Mouse (Mus musculus) liver, embryonic 11.5 days (tissue): Measurements from ENCODE around the gene Rps6kb1. TPM values are rescaled to one million over a fixed set of nuclear protein-coding genes. Genes with fewer than 3 reads are reported as not detected.
"Not testable (repeated sequence)": the region's sequence is repeated elsewhere in the genome, so short reads cannot be mapped to it uniquely, and the experiment has no call there.

Experiments used
- ATAC-seq: fragments of 200-750 bp; cut with Nextera tagmentation; replicated peaks from 2 replicates; pipeline ENCODE4 v1.8.0; 2017; ENCODE audit warnings: moderate number of reproducible peaks, mild to moderate bottlenecking, moderate TSS enrichment, moderate library complexity; ENCODE audit not compliant: low FRiP score
- DNase-seq: peaks from one replicate; pipeline ENCODE4 v3.0.0-alpha.2; 2017; ENCODE audit warnings: low spot score
- H3K27ac ChIP-seq: fragments of 300-500 bp; sonication (generic); 2 replicates; pipeline ENCODE4 v1.5.1; 2014; ENCODE audit warnings: mild to moderate bottlenecking, low read depth, low read length, control low read depth
- H3K27me3 ChIP-seq: fragments of 300-500 bp; sonication (generic); replicated peaks from 2 replicates; pipeline ENCODE4 v1.6.1; 2014; ENCODE audit warnings: low read length, mixed read lengths; ENCODE audit not compliant: control insufficient read depth, insufficient read depth
- H3K36me3 ChIP-seq: fragments of 300-500 bp; sonication (generic); 2 replicates; pipeline ENCODE4 v1.6.1; 2014; ENCODE audit warnings: mild to moderate bottlenecking, low read length, moderate library complexity, mixed read lengths; ENCODE audit not compliant: control insufficient read depth, insufficient read depth
- H3K4me1 ChIP-seq: fragments of 300-500 bp; sonication (generic); replicated peaks from 2 replicates; pipeline ENCODE4 v1.6.1; 2014; ENCODE audit warnings: low read length, mixed read lengths; ENCODE audit not compliant: control insufficient read depth, insufficient read depth
- H3K4me2 ChIP-seq: fragments of 300-500 bp; sonication (generic); 2 replicates; pipeline ENCODE4 v1.6.1; 2014; ENCODE audit warnings: mild to moderate bottlenecking, control low read depth, moderate library complexity
- H3K4me3 ChIP-seq: fragments of 300-500 bp; sonication (generic); 2 replicates; pipeline ENCODE4 v1.5.1; 2014; ENCODE audit warnings: low read depth, low read length, control low read depth
- H3K9ac ChIP-seq: fragments of 300-500 bp; sonication (generic); 2 replicates; pipeline ENCODE4 v1.6.1; 2014; ENCODE audit warnings: low read depth, low read length, control low read depth
- H3K9me3 ChIP-seq: fragments of 300-500 bp; sonication (generic); 2 replicates; pipeline ENCODE4 v1.6.1; 2016; ENCODE audit warnings: low read length, inconsistent platforms, mixed read lengths; ENCODE audit not compliant: control insufficient read depth
- WGBS: fragments of 180-500 bp; shearing (Covaris S2); extraction: QIAGEN DNeasy Blood & Tissue Kit; methylation state at CpG from one replicate; pipeline ENCODE4 v1.1.7; 2014; 5-methylcytosine and 5-hydroxymethylcytosine counted together
- polyA plus RNA-seq: library from polyadenylated mRNA; unstranded; fragments of >200 nt; fragmentation: Nextera tagmentation; extraction: Ambion mirVana; gene quantifications from 2 replicates; pipeline ENCODE4 v1.2.1, GENCODE M21; 2014

Rps6kb1 gene
- polyA plus RNA-seq, 1 experiment from 2014 or later, result 50.9 TPM

DNA sequence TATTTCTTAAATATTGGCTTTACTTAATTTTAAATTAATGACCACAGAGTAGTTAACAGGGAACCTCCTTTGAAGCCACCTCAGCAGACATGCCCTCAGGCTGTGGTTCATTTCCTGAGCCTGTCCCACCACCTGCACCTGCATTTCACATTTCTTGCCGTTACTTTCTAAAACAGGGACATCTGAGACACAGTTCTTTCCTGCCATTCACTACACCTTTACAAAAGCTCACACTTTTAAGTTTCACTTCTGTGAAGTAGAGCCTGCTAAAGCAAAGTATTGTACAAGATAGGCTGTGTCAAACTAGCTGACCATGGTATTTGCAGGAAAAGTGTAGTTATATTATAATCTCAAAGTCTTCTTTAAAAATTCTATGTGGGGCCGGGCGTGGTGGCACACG is 5.8 kb downstream of the Rps6kb1 start:
- Histone ChIP-seq H3K4me3 (no peak overlapping the region), H3K9me3 (no peaks in the 10 kb centered on the region), H3K9ac (no peak overlapping the region), H3K4me2 (no peak overlapping the region), H3K27ac (no peak overlapping the region), H3K4me1 (peaks cover 8% of the 10 kb centered on the region), H3K27me3 (no peaks in the 10 kb centered on the region), H3K36me3 (peaks cover 3% of the 10 kb centered on the region; the same call in 1 of the 2 replicates)
- no peak for DNase-seq
- no peak for ATAC-seq
- 89% methylated on average over 4 of the region's 4 CpGs for WGBS

DNA sequence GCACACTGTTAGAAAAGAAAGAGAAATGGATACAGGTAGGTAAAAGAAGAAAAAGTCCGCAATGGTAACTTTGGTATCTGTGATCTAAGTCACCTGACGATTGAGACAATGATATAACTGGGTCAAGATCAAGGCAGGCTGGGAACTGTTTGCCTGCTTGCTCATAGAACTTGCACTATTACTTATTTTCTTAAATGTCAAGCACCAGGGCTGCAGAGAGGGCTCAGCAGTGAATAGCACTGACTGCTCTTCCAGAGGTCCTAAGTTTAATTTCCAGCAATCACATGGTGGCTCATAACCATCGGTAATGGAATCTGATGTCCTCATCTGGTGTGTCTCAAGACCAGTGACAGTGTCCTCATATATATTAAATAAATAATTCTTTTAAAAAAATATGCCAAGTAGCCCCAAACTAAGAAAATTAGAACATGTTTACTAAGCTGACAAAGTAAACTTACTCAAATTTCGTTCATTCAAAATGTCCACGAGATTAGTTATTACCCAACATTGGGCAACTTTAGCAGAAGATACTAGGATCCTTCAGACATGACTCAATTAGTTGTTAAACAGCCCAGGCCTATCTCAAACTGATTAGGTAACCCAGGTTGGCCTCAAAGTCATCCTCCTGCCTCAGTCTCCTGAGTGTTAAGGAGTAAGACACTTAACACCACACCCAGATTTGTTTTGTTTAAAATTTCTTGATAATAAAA is 10.2 kb downstream of the Rps6kb1 start:
- no peak for DNase-seq
- Histone ChIP-seq H3K27ac (no peak overlapping the region), H3K27me3 (no peaks in the 10 kb centered on the region), H3K4me1 (no peaks in the 10 kb centered on the region), H3K9me3 (no peaks in the 10 kb centered on the region), H3K36me3 (peaks cover 9% of the 10 kb centered on the region), H3K4me2 (no peak overlapping the region), H3K4me3 (no peak overlapping the region), H3K9ac (no peak overlapping the region)
- no peak for ATAC-seq
- 90% methylated on average over 5 of the region's 5 CpGs for WGBS

DNA sequence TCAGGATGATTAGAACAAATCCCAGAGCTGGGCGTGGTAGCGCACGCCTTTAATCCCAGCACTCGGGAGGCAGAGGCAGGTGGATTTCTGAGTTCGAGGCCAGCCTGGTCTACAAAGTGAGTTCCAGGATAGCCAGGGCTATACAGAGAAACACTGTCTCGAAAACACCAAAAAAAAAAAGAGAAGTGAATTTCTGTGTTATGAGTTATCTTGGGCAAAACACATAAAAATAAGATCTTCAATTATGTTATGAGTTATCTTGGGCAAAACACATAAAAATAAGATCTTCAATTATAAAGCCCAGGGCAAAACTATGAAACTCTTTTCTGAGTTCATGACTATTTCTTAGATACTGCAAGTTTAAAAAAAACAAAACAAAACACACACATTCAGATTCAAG is 11.3 kb downstream of the Rps6kb1 start:
- not testable (repeated sequence) for ATAC-seq, H3K9me3 ChIP-seq, H3K4me1 ChIP-seq, H3K27me3 ChIP-seq, H3K4me2 ChIP-seq, H3K4me3 ChIP-seq, DNase-seq, H3K9ac ChIP-seq, H3K36me3 ChIP-seq, H3K27ac ChIP-seq
- WGBS, result 80% methylated on average over 6 of the region's 6 CpGs

DNA sequence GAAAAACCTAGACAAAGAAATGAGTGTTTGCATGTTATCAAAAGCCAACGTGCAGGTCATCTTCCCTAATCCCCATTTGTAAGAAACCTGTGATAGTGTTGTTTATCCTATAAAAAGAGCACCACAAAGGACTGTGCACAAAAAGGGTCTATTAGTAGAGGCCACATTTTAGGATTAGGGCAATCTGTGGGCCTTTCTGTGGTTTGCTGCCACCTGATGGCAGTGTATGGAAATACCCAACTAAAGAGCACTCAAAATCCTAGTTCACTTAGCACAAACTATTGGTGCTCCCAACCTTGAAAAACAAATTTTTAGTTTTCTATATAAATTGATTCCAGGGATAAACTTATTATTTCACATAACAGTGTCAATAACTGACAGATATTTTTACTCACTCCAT is 11.8 kb downstream of the Rps6kb1 start:
- DNase-seq (no peak), ATAC-seq (no peak)
- Histone ChIP-seq H3K9ac (no peak overlapping the region), H3K4me3 (no peak overlapping the region), H3K27me3 (no peaks in the 10 kb centered on the region), H3K36me3 (peaks cover 12% of the 10 kb centered on the region), H3K27ac (no peak overlapping the region), H3K4me1 (no peaks in the 10 kb centered on the region), H3K4me2 (no peak overlapping the region), H3K9me3 (no peaks in the 10 kb centered on the region)
- 80% methylated on average over 1 of the region's 1 CpGs for WGBS

GRCm38 (mm10) chr11:86527528-86527927 is 17.1 kb downstream of the Rps6kb1 start:
- ATAC-seq (no peak), DNase-seq (no peak)
- peaks cover 24% of the 10 kb centered on the region for H3K36me3 ChIP-seq
- H3K4me1 ChIP-seq, result no peaks in the 10 kb centered on the region
- H3K9ac ChIP-seq, result no peak overlapping the region
- 87% methylated on average over 4 of the region's 4 CpGs for WGBS
- no peaks in the 10 kb centered on the region for H3K9me3 ChIP-seq
- no peak overlapping the region for H3K4me2 ChIP-seq
- no peaks in the 10 kb centered on the region for H3K27me3 ChIP-seq
- no peak overlapping the region for H3K4me3 ChIP-seq
- no peak overlapping the region for H3K27ac ChIP-seq

GRCm38 (mm10) chr11:86519751-86520150 is 24.9 kb downstream of the Rps6kb1 start:
- Histone ChIP-seq H3K27ac (no peak overlapping the region), H3K4me3 (no peak overlapping the region), H3K27me3 (no peaks in the 10 kb centered on the region), H3K9ac (no peak overlapping the region), H3K9me3 (no peaks in the 10 kb centered on the region), H3K36me3 (peaks cover 35% of the 10 kb centered on the region), H3K4me2 (no peak overlapping the region), H3K4me1 (no peaks in the 10 kb centered on the region)
- 91% methylated on average over 7 of the region's 7 CpGs for WGBS
- DNase-seq (no peak), ATAC-seq (no peak)

- WGBS, result 95% methylated on average over 3 of the region's 3 CpGs
- Histone ChIP-seq H3K27me3 (no peaks in the 10 kb centered on the region), H3K4me1 (no peaks in the 10 kb centered on the region), H3K36me3 (peaks cover 31% of the 10 kb centered on the region), H3K27ac (no peak overlapping the region), H3K4me2 (no peak overlapping the region), H3K9me3 (no peaks in the 10 kb centered on the region), H3K9ac (no peak overlapping the region), H3K4me3 (no peak overlapping the region)
- ATAC-seq, result no peak
- no peak for DNase-seq
Observed at GRCm38 (mm10) chr11:86517229-86517628, 27.4 kb downstream of the Rps6kb1 start.

DNA sequence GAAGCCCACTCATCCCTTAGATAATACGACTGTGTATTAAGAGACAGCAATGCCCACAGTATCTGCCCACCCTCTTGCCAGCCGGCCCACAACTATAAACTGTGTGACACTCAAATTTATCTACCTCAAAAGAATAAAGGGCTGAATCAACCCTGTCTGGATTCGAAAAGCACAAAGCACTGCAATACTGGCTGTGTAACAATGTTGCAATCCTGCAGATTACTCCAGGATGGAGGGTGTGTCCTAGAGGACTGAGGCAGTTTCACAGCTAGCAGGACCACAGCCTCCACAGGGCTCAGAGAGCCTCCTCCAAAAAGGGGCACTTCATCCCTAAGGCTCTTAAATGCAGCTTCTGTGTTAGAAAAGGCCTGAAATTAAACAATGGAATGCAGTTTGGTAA is 28.0 kb downstream of the Rps6kb1 start:
- no peak overlapping the region for H3K4me3 ChIP-seq
- no peaks in the 10 kb centered on the region for H3K4me1 ChIP-seq
- ATAC-seq, result no peak
- no peaks in the 10 kb centered on the region for H3K27me3 ChIP-seq
- H3K9me3 ChIP-seq, result no peaks in the 10 kb centered on the region
- peaks cover 32% of the 10 kb centered on the region for H3K36me3 ChIP-seq
- no peak overlapping the region for H3K4me2 ChIP-seq
- no peak for DNase-seq
- H3K9ac ChIP-seq, result no peak overlapping the region
- H3K27ac ChIP-seq, result no peak overlapping the region
- WGBS, result 87% methylated on average over 3 of the region's 3 CpGs

GRCm38 (mm10) chr11:86507991-86508390 is 36.6 kb downstream of the Rps6kb1 start:
- 88% methylated on average over 2 of the region's 2 CpGs for WGBS
- Histone ChIP-seq H3K9me3 (no peaks in the 10 kb centered on the region), H3K36me3 (peaks cover 34% of the 10 kb centered on the region), H3K4me2 (no peak overlapping the region), H3K27me3 (no peaks in the 10 kb centered on the region), H3K4me3 (no peak overlapping the region), H3K4me1 (no peaks in the 10 kb centered on the region), H3K9ac (no peak overlapping the region), H3K27ac (no peak overlapping the region)
- ATAC-seq (no peak), DNase-seq (no peak)
